In the genomic region with DNA sequence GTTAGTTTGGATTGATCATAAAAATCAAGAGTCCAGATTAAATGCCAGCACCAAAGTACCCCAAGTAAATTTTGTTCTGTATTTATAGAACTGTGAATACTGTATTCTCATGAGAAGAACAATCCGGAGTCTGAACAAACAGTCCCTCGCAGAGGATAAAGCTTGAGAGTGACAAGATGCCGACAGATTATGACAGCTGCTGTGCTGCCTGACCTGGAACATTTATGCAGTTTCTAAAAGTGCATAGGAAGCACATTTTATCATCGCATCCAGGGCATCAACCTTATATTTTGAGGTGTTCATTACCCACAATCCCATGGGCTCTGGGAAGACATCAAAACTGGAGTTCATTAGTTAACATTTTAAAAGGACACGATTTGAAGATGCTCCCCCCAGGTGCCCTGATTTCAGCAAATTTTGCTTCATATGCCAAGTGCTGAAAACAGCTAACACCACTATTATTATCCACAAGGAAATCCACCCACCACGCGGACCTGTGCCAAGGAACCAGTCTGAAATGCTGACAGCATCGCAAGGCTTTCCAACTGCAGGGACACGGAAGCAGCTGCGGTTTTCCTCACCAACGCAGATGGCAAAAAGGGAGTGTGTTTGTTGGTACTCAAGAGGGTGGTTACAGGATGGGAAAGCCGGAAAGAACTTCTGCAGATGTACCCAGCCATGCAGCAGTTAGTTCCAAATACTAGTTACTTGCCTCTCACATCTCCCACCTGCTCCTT, we compare ENCODE assay signal across 10 mouse cellular contexts.
DNase-seq lines count a peak whose midpoint lies in the region; ATAC-seq lines count a peak whose summit lies in the region.
"Had no signal": no experiment of that assay in that cellular context is flagged by ENCODE, and none has a peak within 500 bp of the region (broad histone marks: within the 10 kb centered on the region; RNA-seq: fewer than 3 reads in every experiment).

No protein-coding gene starts in this region.

- 70% methylated on average over 12 of the region's 12 CpGs for WGBS in forebrain, embryonic 14.5 days
- WGBS in forebrain, embryonic 11.5 days, result 93% methylated on average over 12 of the region's 12 CpGs

- H3K4me2 ChIP-seq in forebrain, embryonic 14.5 days (ENCODE audit: low read length), result no peak overlapping the region
- H3K4me2 ChIP-seq in forebrain, embryonic 11.5 days (ENCODE audit: low read depth, low read length, severe bottlenecking), result no peak overlapping the region
- H3K4me2 ChIP-seq: intestine, embryonic 15.5 days; limb, embryonic 13.5 days had no signal

- H3K27me3 ChIP-seq in forebrain, embryonic 14.5 days (replicated peaks; ENCODE audit: control insufficient read depth, insufficient read depth, low read length), result no peaks in the 10 kb centered on the region
- H3K27me3 ChIP-seq in forebrain, embryonic 11.5 days (ENCODE audit: control insufficient read depth, insufficient read depth, low read length), result no peaks in the 10 kb centered on the region
- H3K27me3 ChIP-seq: intestine, embryonic 15.5 days; limb, embryonic 13.5 days had no signal

- peak; percentile 72; the same call in 1 of the 2 replicates for ATAC-seq in forebrain, embryonic 14.5 days
- no peak for ATAC-seq in forebrain, embryonic 11.5 days (replicated peaks; ENCODE audit: low FRiP score)
- ATAC-seq: intestine, embryonic 15.5 days had no signal

- H3K9me3 ChIP-seq in forebrain, embryonic 14.5 days (replicated peaks; ENCODE audit: control insufficient read depth, low read length), result no peaks in the 10 kb centered on the region
- H3K9me3 ChIP-seq in forebrain, embryonic 11.5 days (ENCODE audit: control insufficient read depth, low read length), result no peaks in the 10 kb centered on the region
- H3K9me3 ChIP-seq: intestine, embryonic 15.5 days; limb, embryonic 13.5 days had no signal

- H3K27ac ChIP-seq in forebrain, embryonic 14.5 days (ENCODE audit: low read depth, low read length), result no peak overlapping the region
- no peak overlapping the region for H3K27ac ChIP-seq in forebrain, embryonic 11.5 days (ENCODE audit: low read depth, low read length)
- H3K27ac ChIP-seq: intestine, embryonic 15.5 days; limb, embryonic 13.5 days had no signal

- H3K9ac ChIP-seq in forebrain, embryonic 14.5 days (ENCODE audit: low read length), result no peak overlapping the region
- H3K9ac ChIP-seq in forebrain, embryonic 11.5 days (ENCODE audit: low read length), result no peak overlapping the region
- H3K9ac ChIP-seq: intestine, embryonic 15.5 days; limb, embryonic 13.5 days had no signal

- peak; percentile 75 for DNase-seq in forebrain, embryonic 14.5 days (ENCODE audit: low spot score)
- no peak for DNase-seq in forebrain, embryonic 11.5 days (ENCODE audit: low spot score)
- DNase-seq in cerebellum, postnatal 36 days, result peak; percentile 28 to 29
- DNase-seq in layer of hippocampus, adult 9-11 months, result peak; percentile 91
- peak; percentile 94 for DNase-seq in right cerebral cortex, adult 18-20 months
- no peak for DNase-seq in urinary bladder, adult 2 months (ENCODE audit: low spot score)
- DNase-seq in heart, adult 9 months (ENCODE audit: low spot score in 2 of 2), result no peak
- no peak for DNase-seq in urinary bladder, adult 18-20 months (ENCODE audit: low spot score in 2 of 2)

- H3K36me3 ChIP-seq in forebrain, embryonic 14.5 days (ENCODE audit: control insufficient read depth, insufficient read depth, low read length), result no peaks in the 10 kb centered on the region
- H3K36me3 ChIP-seq in forebrain, embryonic 11.5 days (ENCODE audit: control insufficient read depth, insufficient read depth, low read length), result no peaks in the 10 kb centered on the region
- H3K36me3 ChIP-seq: intestine, embryonic 15.5 days; limb, embryonic 13.5 days had no signal

- no peaks in the 10 kb centered on the region for H3K4me1 ChIP-seq in forebrain, embryonic 14.5 days (ENCODE audit: control insufficient read depth, insufficient read depth, low read length)
- H3K4me1 ChIP-seq in forebrain, embryonic 11.5 days (replicated peaks; ENCODE audit: control insufficient read depth, insufficient read depth, low read length), result no peaks in the 10 kb centered on the region; the same call in 1 of the 2 replicates
- H3K4me1 ChIP-seq: intestine, embryonic 15.5 days; limb, embryonic 13.5 days had no signal

- no peak overlapping the region for H3K4me3 ChIP-seq in forebrain, embryonic 14.5 days (ENCODE audit: low read depth, low read length)
- no peak overlapping the region for H3K4me3 ChIP-seq in forebrain, embryonic 11.5 days (ENCODE audit: low read depth, low read length)
- H3K4me3 ChIP-seq: intestine, embryonic 15.5 days; limb, embryonic 13.5 days had no signal

Comparison
In these comparisons a context has a peak if more than half of its experiments do, and no peak if none do; other contexts are left out.
1. DNase-seq: peak in forebrain, embryonic 14.5 days (single experiment), cerebellum, postnatal 36 days (2 of 2), layer of hippocampus, adult 9-11 months (single experiment) and right cerebral cortex, adult 18-20 months (single experiment); none in forebrain, embryonic 11.5 days (single experiment), urinary bladder, adult 2 months (single experiment), heart, adult 9 months (0 of 2) and urinary bladder, adult 18-20 months (0 of 2).